Mouse (Mus musculus): ENCODE measurements around the gene Vdr. TPM values are rescaled to one million over a fixed set of nuclear protein-coding genes. Genes with fewer than 3 reads are reported as not detected.

Gene Vdr
- total and polyA plus RNA-seq, 2 experiments from 2014 or later = 0.12 to 0.27 TPM

- Histone ChIP-seq H3K27ac (ENCODE audit: low read depth, low read length) (no peak overlapping the region), H3K9ac (replicated peaks; ENCODE audit: low read length, poor library complexity, severe bottlenecking) (no peak overlapping the region), H3K36me3 (ENCODE audit: insufficient read depth, low read length) (peaks cover 35% of the 10 kb centered on the region), H3K4me1 (ENCODE audit: insufficient read depth, low read length) (peaks cover 10% of the 10 kb centered on the region; the same call in 1 of the 2 replicates), H3K4me3 (ENCODE audit: low read depth, low read length) (no peak overlapping the region), H3K9me3 (ENCODE audit: low read length) (no peaks in the 10 kb centered on the region), H3K4me2 (ENCODE audit: low read depth, low read length, poor library complexity, severe bottlenecking) (no peak overlapping the region), H3K27me3 (ENCODE audit: insufficient read depth, low read length) (no peaks in the 10 kb centered on the region)
- ATAC-seq (ENCODE audit: low FRiP score) (no peak), DNase-seq (ENCODE audit: low spot score) (no peak)
- 82% methylated on average over 9 of the region's 9 CpGs for WGBS
- TF ChIP-seq CTCF (IDR thresholded peaks at IDR 0.05) = no peak
Measured at GRCm38 (mm10) chr15:97811307-97811706, 99.1 kb downstream of the Vdr start.

- WGBS = 94% methylated on average over 5 of the region's 5 CpGs
- H3K36me3 ChIP-seq (ENCODE audit: insufficient read depth, low read length) = peaks cover 35% of the 10 kb centered on the region
- peaks cover 10% of the 10 kb centered on the region; the same call in 1 of the 2 replicates for H3K4me1 ChIP-seq (ENCODE audit: insufficient read depth, low read length)
- no peaks in the 10 kb centered on the region for H3K9me3 ChIP-seq (ENCODE audit: low read length)
- ATAC-seq (ENCODE audit: low FRiP score) (no peak), DNase-seq (ENCODE audit: low spot score) (no peak)
- no peak overlapping the region for H3K9ac ChIP-seq (replicated peaks; ENCODE audit: low read length, poor library complexity, severe bottlenecking)
- no peak for TF ChIP-seq CTCF (IDR thresholded peaks at IDR 0.05)
- H3K27me3 ChIP-seq (ENCODE audit: insufficient read depth, low read length) = no peaks in the 10 kb centered on the region
- no peak overlapping the region for H3K4me3 ChIP-seq (ENCODE audit: low read depth, low read length)
- H3K4me2 ChIP-seq (ENCODE audit: low read depth, low read length, poor library complexity, severe bottlenecking) = no peak overlapping the region
- H3K27ac ChIP-seq (ENCODE audit: low read depth, low read length) = no peak overlapping the region
Measured at GRCm38 (mm10) chr15:97810399-97810798, 100.0 kb downstream of the Vdr start.

GRCm38 (mm10) chr15:97809942-97810341 is 100.5 kb downstream of the Vdr start:
- Histone ChIP-seq H3K4me3 (ENCODE audit: low read depth, low read length) (no peak overlapping the region), H3K9ac (replicated peaks; ENCODE audit: low read length, poor library complexity, severe bottlenecking) (no peak overlapping the region), H3K27ac (ENCODE audit: low read depth, low read length) (no peak overlapping the region), H3K4me2 (ENCODE audit: low read depth, low read length, poor library complexity, severe bottlenecking) (no peak overlapping the region), H3K27me3 (ENCODE audit: insufficient read depth, low read length) (no peaks in the 10 kb centered on the region), H3K36me3 (ENCODE audit: insufficient read depth, low read length) (peaks cover 36% of the 10 kb centered on the region), H3K9me3 (ENCODE audit: low read length) (no peaks in the 10 kb centered on the region), H3K4me1 (ENCODE audit: insufficient read depth, low read length) (peaks cover 10% of the 10 kb centered on the region; the same call in 1 of the 2 replicates)
- peak; percentile 61 for DNase-seq (ENCODE audit: low spot score)
- 77% methylated on average over 5 of the region's 5 CpGs for WGBS
- no peak for ATAC-seq (ENCODE audit: low FRiP score)
- peak; percentile 77 for TF ChIP-seq CTCF (IDR thresholded peaks at IDR 0.05)

- H3K4me1 ChIP-seq (ENCODE audit: insufficient read depth, low read length) = peaks cover 10% of the 10 kb centered on the region; the same call in 1 of the 2 replicates
- no peaks in the 10 kb centered on the region for H3K9me3 ChIP-seq (ENCODE audit: low read length)
- no peak overlapping the region for H3K4me2 ChIP-seq (ENCODE audit: low read depth, low read length, poor library complexity, severe bottlenecking)
- no peak for TF ChIP-seq CTCF (IDR thresholded peaks at IDR 0.05)
- no peak for ATAC-seq (ENCODE audit: low FRiP score)
- no peak overlapping the region for H3K4me3 ChIP-seq (ENCODE audit: low read depth, low read length)
- H3K36me3 ChIP-seq (ENCODE audit: insufficient read depth, low read length) = peaks cover 39% of the 10 kb centered on the region
- H3K27me3 ChIP-seq (ENCODE audit: insufficient read depth, low read length) = no peaks in the 10 kb centered on the region
- 92% methylated on average over 14 of the region's 14 CpGs for WGBS
- H3K27ac ChIP-seq (ENCODE audit: low read depth, low read length) = no peak overlapping the region
- DNase-seq (ENCODE audit: low spot score) = no peak
- H3K9ac ChIP-seq (replicated peaks; ENCODE audit: low read length, poor library complexity, severe bottlenecking) = no peak overlapping the region
Measured at GRCm38 (mm10) chr15:97809206-97809605, 101.2 kb downstream of the Vdr start.

GRCm38 (mm10) chr15:97808532-97808931 is 101.9 kb downstream of the Vdr start:
- Histone ChIP-seq H3K4me3 (ENCODE audit: low read depth, low read length) (no peak overlapping the region), H3K9me3 (ENCODE audit: low read length) (no peaks in the 10 kb centered on the region), H3K4me2 (ENCODE audit: low read depth, low read length, poor library complexity, severe bottlenecking) (no peak overlapping the region), H3K36me3 (ENCODE audit: insufficient read depth, low read length) (peaks cover 39% of the 10 kb centered on the region), H3K27ac (ENCODE audit: low read depth, low read length) (no peak overlapping the region), H3K4me1 (ENCODE audit: insufficient read depth, low read length) (peaks cover 8% of the 10 kb centered on the region; the same call in 1 of the 2 replicates), H3K27me3 (ENCODE audit: insufficient read depth, low read length) (no peaks in the 10 kb centered on the region), H3K9ac (replicated peaks; ENCODE audit: low read length, poor library complexity, severe bottlenecking) (no peak overlapping the region)
- TF ChIP-seq CTCF (IDR thresholded peaks at IDR 0.05) = no peak
- no peak for DNase-seq (ENCODE audit: low spot score)
- WGBS = 85% methylated on average over 14 of the region's 14 CpGs
- ATAC-seq (ENCODE audit: low FRiP score) = no peak

- no peak overlapping the region for H3K4me2 ChIP-seq (ENCODE audit: low read depth, low read length, poor library complexity, severe bottlenecking)
- H3K9me3 ChIP-seq (ENCODE audit: low read length) = no peaks in the 10 kb centered on the region
- no peak overlapping the region for H3K4me3 ChIP-seq (ENCODE audit: low read depth, low read length)
- ATAC-seq (ENCODE audit: low FRiP score) (no peak), DNase-seq (ENCODE audit: low spot score) (no peak)
- no peaks in the 10 kb centered on the region for H3K27me3 ChIP-seq (ENCODE audit: insufficient read depth, low read length)
- no peak overlapping the region for H3K9ac ChIP-seq (replicated peaks; ENCODE audit: low read length, poor library complexity, severe bottlenecking)
- H3K36me3 ChIP-seq (ENCODE audit: insufficient read depth, low read length) = peaks cover 39% of the 10 kb centered on the region
- no peak for TF ChIP-seq CTCF (IDR thresholded peaks at IDR 0.05)
- WGBS = 74% methylated on average over 12 of the region's 12 CpGs
- H3K4me1 ChIP-seq (ENCODE audit: insufficient read depth, low read length) = peaks cover 7% of the 10 kb centered on the region; the same call in 1 of the 2 replicates
- no peak overlapping the region for H3K27ac ChIP-seq (ENCODE audit: low read depth, low read length)
Measured at GRCm38 (mm10) chr15:97807867-97808266, 102.6 kb downstream of the Vdr start.

Other genes with a start within 250 kb of the Vdr start
- gene Rpap3, start 204.8 kb downstream of the Vdr start, total RNA-seq (2014; rRNA removed) = 21.8 and 35.2 TPM in 2 replicates
- gene Rpap3, start 204.8 kb downstream of the Vdr start, polyA plus RNA-seq (2015; fragmentation: Nextera tagmentation; extraction: Ambion mirVana) = 44.4 and 46.2 TPM in 2 replicates
- gene Endou, start 179.3 kb downstream of the Vdr start, total RNA-seq (2014; rRNA removed) = 0.33 and 0.66 TPM in 2 replicates
- gene Endou, start 179.3 kb downstream of the Vdr start, polyA plus RNA-seq (2015; fragmentation: Nextera tagmentation; extraction: Ambion mirVana) = 0.20 TPM in 2 replicates
- gene Rapgef3, start 142.7 kb downstream of the Vdr start, total RNA-seq (2014; rRNA removed) = 34.9 and 39.7 TPM in 2 replicates
- gene Rapgef3, start 142.7 kb downstream of the Vdr start, polyA plus RNA-seq (2015; fragmentation: Nextera tagmentation; extraction: Ambion mirVana) = 15.8 and 16.5 TPM in 2 replicates
- gene Slc48a1, start 132.1 kb downstream of the Vdr start, total RNA-seq (2014; rRNA removed) = 61.5 and 78.8 TPM in 2 replicates
- 152 and 173 TPM in 2 replicates for gene Slc48a1, start 132.1 kb downstream of the Vdr start, polyA plus RNA-seq (2015; fragmentation: Nextera tagmentation; extraction: Ambion mirVana)
- gene Hdac7, start 66.1 kb downstream of the Vdr start, total RNA-seq (2014; rRNA removed) = 22.4 and 24.2 TPM in 2 replicates
- gene Hdac7, start 66.1 kb downstream of the Vdr start, polyA plus RNA-seq (2015; fragmentation: Nextera tagmentation; extraction: Ambion mirVana) = 28.7 and 29.2 TPM in 2 replicates
- 40.3 and 57.7 TPM in 2 replicates for gene Tmem106c, start 53.6 kb upstream of the Vdr start, total RNA-seq (2014; rRNA removed)
- gene Tmem106c, start 53.6 kb upstream of the Vdr start, polyA plus RNA-seq (2015; fragmentation: Nextera tagmentation; extraction: Ambion mirVana) = 43.8 and 49.2 TPM in 2 replicates
- 13.8 and 17.8 TPM in 2 replicates for gene Col2a1, start 94.1 kb upstream of the Vdr start, total RNA-seq (2014; rRNA removed)
- gene Col2a1, start 94.1 kb upstream of the Vdr start, polyA plus RNA-seq (2015; fragmentation: Nextera tagmentation; extraction: Ambion mirVana) = 4.9 and 6.2 TPM in 2 replicates
- gene Pfkm, start 182.0 kb upstream of the Vdr start, total RNA-seq (2014; rRNA removed) = 96.2 and 102 TPM in 2 replicates
- 89.9 and 96.4 TPM in 2 replicates for gene Pfkm, start 182.0 kb upstream of the Vdr start, polyA plus RNA-seq (2015; fragmentation: Nextera tagmentation; extraction: Ambion mirVana)
- 17.4 and 18.2 TPM in 2 replicates for gene Senp1, start 183.1 kb upstream of the Vdr start, total RNA-seq (2014; rRNA removed)
- 12.1 and 12.4 TPM in 2 replicates for gene Senp1, start 183.1 kb upstream of the Vdr start, polyA plus RNA-seq (2015; fragmentation: Nextera tagmentation; extraction: Ambion mirVana)

Measured in midbrain, postnatal 0 days (tissue).